Mouse (Mus musculus) cerebellum, adult 18-20 months (tissue): ENCODE results near the gene Ptpn12.
"Not testable (repeated sequence)": the region's sequence is repeated elsewhere in the genome, so short reads cannot be mapped to it uniquely, and the experiment has no call there.

Experiments
- DNase-seq, 2 experiments: peaks; one replicate each; pipeline ENCODE4 v3.0.0; 2021

Ptpn12 gene

GRCm38 (mm10) chr5:20950855-20951650, 104.7 kb downstream of the Ptpn12 start:
- peak; percentile 67 to 79 for DNase-seq

- no peak for DNase-seq
Measured at GRCm38 (mm10) chr5:20950516-20950854, 105.2 kb downstream of the Ptpn12 start.

- no peak for DNase-seq
Measured at GRCm38 (mm10) chr5:20950093-20950492, 105.6 kb downstream of the Ptpn12 start.

DNA sequence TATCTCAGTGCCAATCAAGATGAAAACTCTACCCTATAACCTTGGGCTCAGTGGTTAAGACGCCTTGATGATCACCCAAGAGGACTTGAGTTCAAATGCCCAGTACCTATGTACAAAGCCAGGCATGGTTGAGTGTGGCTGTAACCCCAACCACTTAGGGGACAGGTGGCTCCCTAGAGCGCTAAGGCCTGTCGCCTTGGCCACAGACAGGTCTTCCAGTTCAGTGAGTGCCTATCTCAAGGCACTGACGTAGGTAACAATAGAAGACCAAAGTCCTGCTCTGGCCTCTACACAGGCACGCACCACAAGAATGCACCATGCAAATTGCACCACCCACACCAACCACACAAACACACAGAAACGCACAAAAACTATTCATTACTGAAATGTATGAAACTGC, 108.8 kb downstream of the Ptpn12 start:
- DNase-seq = peak; percentile 25 to 36

DNA sequence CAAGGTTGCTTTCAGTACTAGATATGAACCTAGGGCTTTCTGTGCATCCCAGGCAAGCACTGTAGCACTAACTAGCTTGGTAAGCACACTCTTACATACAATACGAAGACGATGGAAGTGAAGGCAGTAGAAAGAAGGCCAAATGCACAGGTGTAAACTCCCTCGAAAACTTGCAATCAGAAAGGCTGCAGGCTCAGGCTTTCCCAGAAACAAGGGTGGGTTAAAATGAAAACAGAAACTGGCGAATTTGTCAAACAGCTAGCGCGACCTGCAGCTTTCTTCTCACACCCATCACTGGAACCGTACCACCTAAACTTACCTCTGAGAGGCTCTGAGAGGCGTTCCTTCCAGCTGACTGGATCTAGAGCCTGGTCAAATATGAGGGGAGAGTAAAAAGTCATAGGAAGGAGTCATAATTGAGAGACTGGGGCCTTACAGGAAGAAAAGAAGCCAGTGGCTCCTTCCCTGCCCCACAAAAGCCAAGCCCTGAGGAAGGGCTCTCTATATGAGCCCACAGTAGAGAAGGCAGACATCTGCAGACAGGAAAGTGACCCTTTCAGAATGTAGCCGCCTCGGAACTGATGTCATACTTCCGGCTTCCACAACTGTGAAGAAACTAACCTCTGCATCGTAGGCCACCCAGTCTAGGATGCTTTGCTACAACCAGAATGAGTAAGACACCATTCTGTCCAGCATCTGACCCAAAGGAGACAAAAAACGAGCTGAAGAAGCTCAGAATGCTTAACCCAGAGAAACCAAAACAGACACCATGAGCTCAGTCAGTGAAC, 110.6 kb downstream of the Ptpn12 start:
- DNase-seq = no peak

DNA sequence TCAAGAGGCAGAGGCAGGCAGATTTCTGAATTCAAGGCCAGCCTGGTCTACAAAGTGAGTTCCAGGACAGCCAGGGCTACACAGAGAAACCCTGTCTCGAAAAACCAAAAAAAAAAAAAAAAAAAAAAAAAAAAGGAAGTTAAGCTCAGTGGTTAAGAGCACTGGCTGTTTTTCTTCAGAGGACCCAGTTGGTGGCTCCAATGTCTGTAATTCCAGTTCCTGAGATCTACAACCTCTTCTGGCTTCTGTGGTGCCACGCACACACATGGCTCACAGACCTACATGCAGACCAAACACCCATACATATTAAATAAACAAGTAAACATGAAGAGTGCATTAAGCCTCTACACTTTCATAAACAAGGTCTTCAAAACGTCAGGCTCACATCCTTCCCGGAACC, 111.9 kb downstream of the Ptpn12 start:
- DNase-seq = not testable (repeated sequence)

DNA sequence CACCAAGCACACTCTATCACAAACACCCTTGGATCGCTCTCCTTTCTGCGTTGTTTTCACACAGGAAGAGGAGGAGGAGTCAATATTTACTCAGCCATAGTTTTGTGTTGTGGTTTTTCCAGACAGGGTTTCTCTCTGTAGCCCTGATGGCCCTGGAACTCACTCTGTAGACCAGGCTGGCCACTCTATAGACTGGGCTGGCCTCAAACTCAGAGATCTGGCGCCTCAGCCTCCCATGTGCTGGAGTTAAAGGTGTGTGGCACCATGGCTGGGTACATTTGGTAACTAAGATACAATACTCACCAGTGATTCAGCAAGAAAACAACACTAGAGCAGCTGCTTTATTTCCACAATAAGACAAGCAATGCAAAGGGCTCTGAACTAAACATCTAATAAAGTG, 113.2 kb downstream of the Ptpn12 start:
- DNase-seq = no peak

DNA sequence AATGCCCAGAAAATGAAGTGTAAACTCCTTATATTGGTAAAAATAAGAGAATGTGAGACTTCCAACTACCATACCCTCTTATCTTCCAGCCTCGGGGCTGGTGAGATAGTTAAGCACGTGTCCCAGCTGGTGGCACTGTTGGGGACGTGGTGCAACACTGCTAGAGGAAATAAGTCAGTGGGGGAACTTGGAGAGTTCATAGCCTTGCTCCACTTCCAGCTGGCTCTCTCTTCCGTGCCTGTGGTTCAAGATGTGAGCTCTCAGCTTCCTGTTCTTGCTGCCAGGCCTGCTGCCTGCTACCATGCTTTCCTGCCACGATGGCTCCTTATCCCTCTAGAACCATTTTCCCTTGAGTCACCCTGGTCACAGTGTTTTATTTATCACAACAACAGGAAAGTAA, 114.5 kb downstream of the Ptpn12 start:
- peak; percentile 60 to 67 for DNase-seq

DNA sequence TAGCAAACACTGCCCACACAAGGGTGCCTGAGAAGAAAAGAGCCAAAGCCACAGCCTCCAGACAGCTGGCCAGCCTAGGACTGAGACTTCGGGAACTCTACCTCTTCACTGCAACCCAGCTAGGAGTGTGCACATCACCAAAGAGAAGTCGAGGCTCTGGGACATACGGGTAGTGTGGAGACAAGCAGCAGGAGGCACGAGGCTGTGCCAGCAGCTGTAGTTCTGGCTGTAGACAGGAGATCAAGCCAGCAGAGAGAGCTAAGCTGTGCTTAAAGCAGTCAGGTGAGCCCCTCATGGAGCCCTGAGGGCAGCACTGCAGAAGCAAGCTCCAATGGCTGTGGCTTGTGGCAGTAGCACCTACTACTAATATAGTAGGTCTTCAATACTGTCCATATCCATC, 115.0 kb downstream of the Ptpn12 start:
- peak; percentile 23 to 45 for DNase-seq

DNA sequence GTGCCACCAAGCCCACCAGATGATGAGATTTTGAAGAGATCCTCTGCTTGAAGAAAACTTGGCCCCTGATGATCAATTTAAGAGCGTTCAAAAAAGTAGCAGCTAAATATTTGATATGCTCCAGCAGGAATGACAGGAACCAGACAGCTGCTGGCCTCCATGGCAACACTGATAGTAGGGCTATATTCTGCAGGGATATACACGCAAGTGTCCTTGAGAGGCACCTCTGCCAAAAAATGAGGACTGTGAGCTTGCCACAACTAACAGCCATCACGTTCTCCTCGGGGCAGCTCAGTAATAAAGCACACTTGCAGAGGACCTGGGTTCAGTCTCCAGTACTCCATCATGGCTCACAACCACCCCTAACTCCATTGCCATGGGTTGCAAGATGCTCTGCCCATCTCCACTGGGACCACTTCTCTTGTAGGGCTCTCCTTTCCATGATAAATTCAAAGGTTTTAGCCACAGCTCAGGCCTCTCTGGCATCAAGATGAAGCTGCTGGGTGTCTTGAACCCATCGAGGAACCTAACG, 115.6 kb downstream of the Ptpn12 start:
- DNase-seq = no peak

DNA sequence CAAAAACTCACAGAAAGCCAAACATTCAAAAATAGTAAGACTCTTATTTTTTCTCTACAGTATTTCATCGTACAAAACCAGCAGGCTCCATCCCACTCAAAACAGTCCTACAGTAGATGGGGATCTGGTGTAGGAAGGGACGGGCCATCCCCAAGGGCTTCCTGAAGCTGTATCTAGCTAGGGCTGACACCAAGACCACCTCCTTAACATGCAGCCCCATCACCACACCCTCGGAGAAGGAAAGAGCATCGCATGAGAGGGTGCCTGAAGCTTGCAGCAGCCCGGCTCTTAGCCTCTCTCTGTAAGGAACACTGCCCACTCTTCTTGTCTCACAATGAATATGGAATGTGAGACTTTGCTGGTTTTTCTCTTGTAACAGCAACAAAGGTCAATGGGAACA, 117.2 kb downstream of the Ptpn12 start:
- no peak for DNase-seq
